Mouse (Mus musculus) bone marrow, adult 2 months (tissue): ENCODE results near the gene Polr2e. TPM values are rescaled to one million over a fixed set of nuclear protein-coding genes. Genes with fewer than 3 reads are reported as not detected.

Source experiments
- H3K27ac ChIP-seq: fragments of 200-500 bp; 2 replicates; pipeline ENCODE4 v1.5.1; 2012; ENCODE audit warnings: low read depth, mild to moderate bottlenecking, control low read depth, inconsistent platforms, low read length; ENCODE audit not compliant: control insufficient read depth, poor library complexity, insufficient read depth
- H3K4me1 ChIP-seq: fragments of 200-500 bp; 2 replicates; pipeline ENCODE4 v1.6.1; 2011; ENCODE audit warnings: low read length; ENCODE audit not compliant: control insufficient read depth, insufficient read depth
- H3K4me3 ChIP-seq: fragments of 200-500 bp; replicated peaks from 2 replicates; pipeline ENCODE3; 2011; ENCODE audit warnings: mild to moderate bottlenecking, low read depth, low read length, control low read depth; ENCODE audit not compliant: control insufficient read depth
- CTCF ChIP-seq: fragments of 200-500 bp; IDR thresholded peaks from 2 replicates; pipeline ENCODE4 v1.5.1; 2011; ENCODE audit warnings: low read length, control low read depth; ENCODE audit not compliant: control insufficient read depth, insufficient read depth
- POLR2A ChIP-seq: fragments of 200-500 bp; IDR thresholded peaks from 2 replicates; pipeline ENCODE4 v1.6.1; 2011; ENCODE audit warnings: low read depth, mild to moderate bottlenecking, control low read depth, low read length, borderline replicate concordance; ENCODE audit not compliant: control insufficient read depth
- WGBS: fragments of 180-500 bp; shearing (Covaris S2); methylation state at CpG from one replicate; pipeline ENCODE4 v1.1.7; 2018; 5-methylcytosine and 5-hydroxymethylcytosine counted together
- polyA plus RNA-seq: library from polyadenylated mRNA; stranded (reverse); fragments of >200 nt; gene quantifications from 2 replicates; pipeline ENCODE4 v1.2.4, GENCODE M21; 2011; ENCODE audit warnings: low replicate concordance; ENCODE audit not compliant: missing spikeins, insufficient read depth, insufficient read length

Polr2e gene
- polyA plus RNA-seq, 1 experiment: 44.5 TPM

GRCm38 (mm10) chr10:80019471-80020131 is 20.0 kb downstream of the Polr2e start:
- H3K4me3 ChIP-seq: peak overlapping the region; percentile 60
- H3K4me1 ChIP-seq: peaks cover 10% of the 10 kb centered on the region
- TF ChIP-seq POLR2A (no peak), CTCF (no peak)
- peak overlapping the region; percentile 92 for H3K27ac ChIP-seq
- WGBS: 73% methylated on average over 20 of the region's 20 CpGs

DNA sequence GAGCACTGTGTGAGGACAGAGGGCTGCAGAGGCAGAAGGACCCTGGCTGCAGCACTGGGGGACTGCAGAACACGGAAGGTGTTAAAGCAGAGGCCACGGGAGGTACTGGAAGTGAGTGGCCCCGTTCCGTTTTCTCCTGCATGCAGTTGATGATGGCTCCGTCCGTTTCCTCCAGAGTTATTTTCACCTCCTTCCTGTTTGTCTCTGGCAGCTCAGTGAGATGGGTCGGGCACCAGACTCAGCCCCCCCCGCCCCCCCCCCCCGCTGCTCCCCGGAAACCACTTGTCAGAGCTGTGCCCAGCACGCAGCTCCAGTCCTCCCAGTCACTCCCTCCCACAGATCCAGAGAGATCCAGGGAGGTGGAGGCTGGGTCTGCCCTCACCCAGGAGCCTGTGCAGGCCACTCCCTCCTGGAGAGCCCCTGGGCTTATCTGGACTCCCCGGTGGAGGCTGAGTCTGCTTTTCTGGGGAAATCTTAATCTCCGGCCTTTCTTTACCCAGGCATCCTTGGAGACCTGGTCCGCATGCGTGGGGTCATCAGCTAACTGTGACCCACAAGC is 20.8 kb downstream of the Polr2e start:
- Histone ChIP-seq H3K27ac (peak overlapping the region; percentile 92), H3K4me1 (peaks cover 8% of the 10 kb centered on the region), H3K4me3 (peak overlapping the region; percentile 82)
- TF ChIP-seq CTCF: 0 out of 2 replicates have a peak, but pooled peaks have one; percentile 13
- TF ChIP-seq POLR2A: peak; percentile 40; the same call in 1 of the 2 replicates
- WGBS: 6% methylated on average over 15 of the region's 15 CpGs

GRCm38 (mm10) chr10:80017771-80018170 is 21.8 kb downstream of the Polr2e start:
- peaks cover 8% of the 10 kb centered on the region for H3K4me1 ChIP-seq
- peak overlapping the region; percentile 81 for H3K4me3 ChIP-seq
- TF ChIP-seq POLR2A (no peak; the same call in 1 of the 2 replicates), CTCF (0 out of 2 replicates have a peak, but pooled peaks have one; percentile 17)
- WGBS: 7% methylated on average over 14 of the region's 14 CpGs
- H3K27ac ChIP-seq: peak overlapping the region; percentile 98

DNA sequence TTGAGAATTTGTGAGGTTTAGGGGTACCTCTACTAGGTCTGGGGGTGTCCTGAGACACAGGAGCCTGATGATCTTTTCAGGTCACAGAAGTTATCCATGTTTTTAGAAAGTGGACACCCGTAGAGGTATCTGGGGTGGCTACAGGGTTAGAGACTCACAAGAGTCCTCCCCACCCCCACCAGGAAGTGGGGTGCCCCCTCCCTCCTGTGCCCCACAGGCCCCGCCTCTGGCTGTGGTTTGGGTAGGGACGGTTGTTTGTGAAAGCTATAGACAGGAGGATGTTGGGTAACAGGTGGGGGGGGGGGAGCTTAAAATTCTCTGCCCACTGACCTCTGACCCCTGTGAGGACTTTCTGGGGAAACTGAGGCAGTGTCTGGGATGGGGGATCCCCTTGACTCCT is 22.2 kb downstream of the Polr2e start:
- H3K4me3 ChIP-seq: peak overlapping the region; percentile 92
- peak overlapping the region; percentile 98 for H3K27ac ChIP-seq
- TF ChIP-seq CTCF (no peak), POLR2A (no peak)
- 4% methylated on average over 3 of the region's 3 CpGs for WGBS
- peaks cover 8% of the 10 kb centered on the region for H3K4me1 ChIP-seq

DNA sequence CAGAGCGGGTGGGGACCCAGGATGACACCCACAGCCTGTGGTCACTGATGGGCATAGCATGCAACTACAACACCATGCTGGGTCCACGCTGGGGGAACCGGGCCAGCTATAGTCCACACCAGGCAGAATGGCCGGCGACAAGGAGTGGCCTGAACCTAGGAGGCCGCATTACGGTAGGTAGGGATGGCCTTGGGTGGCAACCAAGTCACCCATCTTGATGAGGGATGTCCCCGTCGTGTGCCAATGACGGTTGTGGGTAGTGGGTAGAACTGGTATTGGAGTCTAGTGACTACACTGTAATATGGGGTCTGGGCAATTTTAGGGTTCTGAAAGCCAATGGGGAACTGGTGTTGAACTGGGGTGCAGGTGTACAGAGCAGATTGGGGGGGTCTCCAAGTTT is 22.7 kb downstream of the Polr2e start:
- H3K27ac ChIP-seq: peak overlapping the region; percentile 89
- peak overlapping the region; percentile 92 for H3K4me3 ChIP-seq
- WGBS: 3% methylated on average over 10 of the region's 10 CpGs
- TF ChIP-seq POLR2A (no peak), CTCF (no peak)
- peaks cover 7% of the 10 kb centered on the region for H3K4me1 ChIP-seq

GRCm38 (mm10) chr10:80016511-80016910 is 23.1 kb downstream of the Polr2e start, which contains the start of gene Arhgap45:
Gene Arhgap45, plus strand, starts transcription at chr10:80016653.
- TF ChIP-seq POLR2A: peak; percentile 82
- no peak for TF ChIP-seq CTCF
- WGBS: 4% methylated on average over 11 of the region's 11 CpGs
- Histone ChIP-seq H3K4me3 (peak within 1 kb of the TSS; percentile 92), H3K4me1 (peaks cover 7% of the 10 kb centered on the region; the same call in 1 of the 2 replicates), H3K27ac (peak within 1 kb of the TSS; percentile 98)

- TF ChIP-seq CTCF (no peak), POLR2A (no peak)
- 88% methylated on average over 10 of the region's 10 CpGs for WGBS
- peaks cover 7% of the 10 kb centered on the region; the same call in 1 of the 2 replicates for H3K4me1 ChIP-seq
- no peak overlapping the region for H3K4me3 ChIP-seq
- H3K27ac ChIP-seq: peak overlapping the region; percentile 60; the same call in 1 of the 2 replicates
Observed at GRCm38 (mm10) chr10:80015583-80015982, 24.0 kb downstream of the Polr2e start.

- TF ChIP-seq POLR2A (peak; percentile 30; the same call in 1 of the 2 replicates), CTCF (peak; percentile 58)
- H3K4me3 ChIP-seq: no peak overlapping the region
- 69% methylated on average over 28 of the region's 28 CpGs for WGBS
- peak overlapping the region; percentile 43 for H3K27ac ChIP-seq
- peaks cover 7% of the 10 kb centered on the region; the same call in 1 of the 2 replicates for H3K4me1 ChIP-seq
Observed at GRCm38 (mm10) chr10:80014484-80015290, 24.9 kb downstream of the Polr2e start.
